Mouse (Mus musculus) induced T-regulatory cell, adult 2 months (primary cell): ENCODE results near the gene Rasl2-9.
"Not testable (repeated sequence)": the region's sequence is repeated elsewhere in the genome, so short reads cannot be mapped to it uniquely, and the experiment has no call there.

Experiments
- DNase-seq: peaks from one replicate; pipeline ENCODE4 v3.0.0-alpha.2; 2012; ENCODE audit warnings: low read depth

The Rasl2-9 gene

DNA sequence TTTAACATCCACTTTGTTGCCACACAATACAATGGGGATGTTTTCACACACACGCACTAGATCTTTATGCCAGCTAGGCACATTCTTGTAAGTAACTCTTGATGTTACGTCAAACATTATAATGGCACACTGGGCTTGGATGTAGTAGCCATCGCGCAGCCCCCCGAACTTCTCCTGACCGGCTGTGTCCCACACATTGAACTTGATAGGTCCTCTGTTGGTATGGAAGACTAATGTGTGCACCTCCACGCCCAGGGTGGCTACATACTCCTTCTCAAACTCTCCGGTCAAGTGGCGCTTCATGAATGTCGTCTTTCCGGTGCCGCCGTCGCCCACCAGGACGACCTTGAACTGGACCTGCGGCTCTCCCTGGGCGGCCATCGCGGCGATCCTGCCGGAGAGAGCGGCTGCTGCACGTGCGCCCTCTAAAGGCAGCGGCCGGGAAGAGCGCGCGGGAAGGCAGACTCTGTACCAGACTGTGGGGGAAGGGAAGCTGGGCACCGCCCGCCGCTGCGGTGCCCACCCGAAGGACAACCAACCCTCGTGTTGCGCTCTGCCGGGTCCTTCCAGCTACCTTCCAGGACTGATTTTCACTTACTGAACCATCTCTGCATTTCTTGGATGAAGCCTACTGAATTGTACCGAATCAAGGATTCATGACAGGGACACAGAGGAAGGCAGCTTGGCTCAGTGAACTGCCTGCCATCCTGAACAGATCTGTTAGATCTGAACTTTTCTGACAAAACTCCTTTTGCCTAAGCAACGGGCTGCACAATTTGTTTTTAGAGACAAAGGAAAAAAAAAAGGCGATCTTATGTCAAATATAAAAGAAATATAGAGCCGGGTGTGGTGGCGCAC lies at the start of gene Rasl2-9:
Rasl2-9 (minus strand) TSS at position 402 of the 858 bp plus-strand sequence.
- DNase-seq = peak; percentile 55

DNA sequence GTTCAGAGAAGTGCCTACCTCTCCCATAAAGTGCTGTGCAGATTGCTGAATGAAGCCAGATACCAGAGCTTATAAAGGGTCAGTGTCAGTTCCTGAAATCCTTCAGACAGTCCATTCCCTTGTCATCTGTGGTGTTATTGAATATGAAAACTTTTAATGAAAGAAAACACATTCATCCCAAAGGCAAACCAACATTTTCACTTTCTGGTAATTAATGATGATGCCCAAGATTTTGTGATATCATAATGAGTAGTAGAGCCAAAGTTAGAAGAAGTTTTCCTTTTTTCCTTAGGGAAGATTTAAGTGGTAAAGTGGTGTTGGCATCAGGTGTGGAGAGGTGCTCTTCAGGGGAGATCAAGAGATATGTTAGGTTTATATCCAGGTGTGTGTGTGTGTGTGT lies 23.8 kb upstream of the Rasl2-9 start, which contains the start of gene Vmn1r55:
Vmn1r55 (minus strand) TSS at position 101 of the 400 bp plus-strand sequence.
- not testable (repeated sequence) for DNase-seq

DNA sequence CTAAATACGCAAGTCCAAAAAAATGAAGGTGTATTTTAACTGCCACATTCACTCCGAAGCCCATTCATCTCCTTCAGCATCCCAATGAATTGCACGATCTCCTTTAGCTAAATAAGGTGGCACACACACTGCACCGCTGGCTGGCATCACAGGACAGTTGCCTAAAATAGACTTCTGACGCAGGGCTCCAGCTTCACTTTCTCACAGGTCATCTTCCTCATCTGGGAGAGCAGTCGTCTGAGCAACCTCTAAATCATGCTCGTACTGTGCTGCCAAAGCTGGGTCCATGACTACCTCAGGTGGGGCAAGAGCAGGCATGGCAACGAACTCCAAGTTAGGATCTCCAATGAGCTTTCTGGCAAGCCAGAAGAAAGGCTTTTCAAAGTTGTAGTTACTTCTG lies 672 bp downstream of the Rasl2-9 start:
- DNase-seq = no peak

DNA sequence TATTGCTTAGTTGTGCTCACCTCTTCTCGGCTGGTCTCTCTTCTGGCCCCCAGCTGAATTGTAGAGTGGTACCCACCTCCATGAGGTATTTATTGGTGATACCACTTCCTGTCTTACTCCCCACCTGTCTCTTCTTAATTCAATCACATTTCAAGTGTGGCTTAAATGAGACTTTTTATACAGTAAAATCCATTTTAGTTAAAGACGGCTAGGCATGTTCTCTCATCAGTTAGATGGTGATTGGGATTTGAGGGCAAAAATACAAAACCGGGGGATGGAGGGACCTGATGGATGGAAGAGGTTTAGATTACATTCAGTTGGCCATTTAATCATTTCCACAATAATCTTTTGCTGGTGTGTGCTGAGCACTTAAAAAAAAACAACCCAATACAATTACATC lies 8.9 kb downstream of the Rasl2-9 start, which contains the start of gene Rfpl4:
Rfpl4 (minus strand) TSS at position 101 of the 400 bp plus-strand sequence.
- DNase-seq = no peak

DNA sequence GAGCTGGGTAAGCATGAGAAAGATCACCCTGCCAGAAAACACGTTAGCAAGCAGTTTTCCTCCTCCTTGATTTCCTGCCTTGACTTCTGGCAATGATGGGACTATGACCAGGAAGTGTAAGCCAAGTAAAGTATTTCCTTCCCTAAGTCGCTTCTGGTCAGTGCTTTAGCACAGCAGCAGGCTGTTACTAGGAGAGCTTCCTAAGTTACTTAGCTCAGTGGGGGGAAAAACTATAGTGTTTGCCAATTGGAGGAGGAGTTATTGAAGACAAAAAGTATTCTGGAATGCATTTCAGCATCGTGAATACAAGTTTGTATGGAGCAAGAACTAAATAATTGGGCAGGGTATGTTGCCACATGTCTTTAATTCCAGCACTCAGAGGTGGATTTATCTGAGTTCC lies 13.0 kb downstream of the Rasl2-9 start:
- no peak for DNase-seq

DNA sequence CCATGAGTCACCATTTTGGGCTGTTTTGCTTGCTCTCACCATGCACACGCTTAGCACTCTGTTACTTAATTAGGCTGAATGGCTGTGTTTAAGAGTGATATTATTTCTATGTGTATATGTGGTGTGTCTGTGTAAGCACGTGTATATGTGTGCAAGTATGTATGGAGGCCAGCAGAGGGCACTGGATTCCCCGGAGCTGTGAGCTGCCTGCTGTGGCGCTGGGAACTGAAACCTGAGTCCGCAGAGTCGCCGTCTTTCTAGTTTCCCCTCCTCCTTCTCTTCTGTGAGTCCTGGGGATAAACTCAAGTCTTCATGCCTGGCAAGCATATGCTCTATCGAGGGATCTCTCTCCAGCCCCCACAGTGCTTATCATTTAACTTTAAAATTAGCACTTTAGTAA lies 16.4 kb downstream of the Rasl2-9 start:
- DNase-seq = no peak

DNA sequence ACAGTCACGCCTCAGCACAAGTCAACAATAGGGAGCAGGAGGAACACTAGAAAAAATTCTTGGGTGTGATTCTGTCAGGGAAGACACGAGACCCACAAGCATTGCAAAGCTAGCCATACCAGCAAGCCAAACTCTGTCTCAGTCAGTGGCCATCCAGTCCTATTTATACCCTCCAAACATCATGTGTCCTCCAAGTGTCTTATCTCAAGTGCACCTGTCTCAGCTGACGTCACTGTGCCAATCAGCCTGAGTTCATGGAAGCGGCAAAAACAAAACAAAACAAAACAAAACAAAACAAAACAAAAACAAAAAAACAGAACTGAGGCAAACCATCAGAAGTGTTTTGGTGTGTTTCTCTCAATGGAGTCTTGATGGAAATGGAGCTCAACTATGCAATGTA lies 17.5 kb downstream of the Rasl2-9 start:
- DNase-seq = no peak

DNA sequence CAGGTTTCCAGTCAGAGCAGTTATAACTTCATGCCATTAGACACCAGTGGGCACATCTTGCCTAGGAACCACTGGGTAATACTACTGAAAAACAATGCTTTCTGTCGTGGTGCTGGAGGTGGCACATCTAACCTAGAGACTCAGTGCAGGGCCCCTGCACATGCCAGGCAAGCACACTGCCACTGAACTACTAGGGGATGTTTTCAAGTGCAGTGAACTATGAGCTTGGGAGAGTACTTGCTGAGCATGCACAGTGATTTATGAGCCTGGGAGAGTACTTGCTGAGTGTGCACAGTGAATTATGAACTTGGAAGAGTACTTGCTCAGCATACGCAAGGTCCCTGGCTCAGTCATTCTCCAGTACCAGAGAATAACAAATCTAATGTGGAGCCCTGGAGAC lies 23.2 kb downstream of the Rasl2-9 start:
- DNase-seq = no peak

DNA sequence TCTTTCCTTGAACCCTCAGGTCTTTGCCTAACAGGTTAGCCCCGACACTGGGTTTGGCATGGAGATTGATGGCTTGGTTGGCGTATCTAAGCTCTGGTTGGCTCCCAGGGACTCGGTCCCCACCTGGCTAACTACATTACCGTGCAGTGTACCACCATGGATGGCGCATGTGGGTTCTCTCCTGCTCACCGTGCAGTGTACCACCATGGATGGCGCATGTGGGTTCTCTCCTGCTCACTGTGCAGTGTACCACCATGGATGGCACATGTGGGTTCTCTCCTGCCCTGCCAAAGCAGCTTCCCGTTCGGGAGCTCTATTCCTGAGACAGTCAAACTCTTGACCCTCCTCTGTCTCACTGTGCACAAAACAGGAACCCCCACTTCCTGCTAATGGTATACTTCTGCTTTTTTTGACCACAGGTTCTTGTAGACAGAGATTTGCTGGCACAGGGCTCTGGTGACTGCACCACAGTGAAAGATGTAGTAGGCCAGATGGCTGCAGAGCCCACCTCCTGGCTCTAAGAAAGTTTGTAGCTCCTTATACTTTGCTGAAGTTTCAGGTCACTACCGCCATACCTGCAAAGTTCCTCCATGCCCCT lies 24.6 kb downstream of the Rasl2-9 start:
- no peak for DNase-seq

DNA sequence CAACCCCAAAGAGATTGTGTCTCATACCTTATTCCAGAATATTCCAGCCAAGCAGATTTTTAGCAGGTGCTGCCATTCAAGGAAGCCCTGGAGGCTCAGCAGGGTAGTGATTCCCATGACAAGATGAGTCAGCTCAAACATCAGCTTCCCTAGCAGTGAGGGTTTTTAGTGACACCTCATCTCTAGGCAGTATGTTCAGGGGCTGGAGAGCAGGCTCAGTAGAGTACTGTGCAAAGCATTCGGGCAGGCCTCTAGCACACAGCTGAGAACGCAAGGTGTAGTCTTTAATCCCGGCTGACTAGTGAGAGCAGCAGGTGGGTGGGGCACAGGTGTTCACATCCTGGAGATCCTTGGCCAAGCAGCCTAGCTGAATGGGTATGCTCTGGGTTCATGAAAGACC lies 26.0 kb downstream of the Rasl2-9 start:
- no peak for DNase-seq

DNA sequence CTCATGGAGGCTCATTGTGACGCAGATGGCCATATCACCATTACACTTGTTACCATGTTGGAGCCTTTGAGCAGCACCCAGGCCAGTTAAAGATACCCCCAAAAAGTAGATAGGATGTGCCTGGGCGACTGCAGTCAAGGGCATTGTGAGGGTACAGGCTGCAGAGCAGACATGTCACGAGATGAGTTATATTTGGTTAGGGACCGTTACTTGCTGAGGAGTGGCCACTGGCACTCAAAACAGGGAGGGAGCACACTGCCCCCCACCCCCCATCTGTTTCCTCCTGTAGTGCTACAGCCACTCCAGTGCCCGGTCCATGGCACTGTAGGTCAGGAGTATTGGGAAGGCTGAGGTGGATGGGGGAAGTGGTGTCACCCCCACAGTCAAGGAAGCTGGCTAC lies 27.0 kb downstream of the Rasl2-9 start:
- no peak for DNase-seq

DNA sequence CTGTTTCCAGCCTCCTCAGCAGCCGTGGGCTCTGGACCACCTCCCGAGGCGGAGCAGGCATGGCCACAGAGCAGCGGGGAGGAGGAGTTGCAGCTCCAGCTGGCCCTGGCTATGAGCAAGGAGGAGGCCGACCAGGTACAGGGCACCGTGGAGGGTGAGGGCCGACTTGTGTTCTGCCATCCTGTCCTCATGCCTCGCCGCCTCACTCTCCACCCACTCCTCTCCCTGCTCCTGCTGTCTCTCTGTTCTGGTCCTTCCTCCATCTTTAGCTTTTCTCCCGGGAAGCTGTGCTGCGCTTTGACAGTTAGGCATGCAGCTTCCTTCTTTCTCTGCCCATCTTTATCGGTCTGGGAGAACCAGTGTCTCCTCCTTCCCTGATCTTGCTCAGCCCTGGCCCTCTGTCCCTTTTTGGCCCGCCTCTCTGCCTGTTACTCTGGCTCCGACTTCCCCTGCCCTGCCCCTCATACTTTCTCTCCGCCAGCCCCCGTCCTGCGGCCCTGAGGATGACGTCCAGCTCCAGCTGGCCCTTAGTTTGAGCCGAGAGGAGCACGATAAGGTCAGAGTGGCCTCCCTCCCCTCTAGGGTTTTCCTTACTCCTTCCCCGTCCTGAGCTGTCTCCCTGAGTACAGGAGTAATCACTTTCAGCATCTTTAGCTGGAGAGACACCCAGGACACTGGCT lies 32.8 kb downstream of the Rasl2-9 start:
- no peak for DNase-seq

DNA sequence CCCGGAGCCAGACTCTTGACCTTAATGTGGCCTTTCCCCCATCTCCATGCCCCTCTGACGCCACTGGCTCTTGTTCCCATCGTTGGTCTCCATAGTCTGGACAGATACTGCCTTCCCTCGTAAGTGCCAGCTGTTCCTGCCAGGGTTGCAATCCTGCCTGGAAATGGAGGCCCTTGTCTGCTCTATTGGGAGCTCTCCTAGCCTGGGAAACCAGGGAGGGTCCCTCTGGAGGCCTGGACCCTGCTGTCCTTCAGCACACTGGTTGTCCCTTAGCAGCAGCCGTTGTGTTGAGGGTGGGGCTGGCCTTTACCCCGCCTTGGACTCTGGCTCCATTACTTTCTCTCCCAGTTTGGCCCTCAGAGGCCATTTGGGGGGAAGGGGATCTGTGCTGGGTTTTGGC lies 33.4 kb downstream of the Rasl2-9 start:
- DNase-seq = no peak

DNA sequence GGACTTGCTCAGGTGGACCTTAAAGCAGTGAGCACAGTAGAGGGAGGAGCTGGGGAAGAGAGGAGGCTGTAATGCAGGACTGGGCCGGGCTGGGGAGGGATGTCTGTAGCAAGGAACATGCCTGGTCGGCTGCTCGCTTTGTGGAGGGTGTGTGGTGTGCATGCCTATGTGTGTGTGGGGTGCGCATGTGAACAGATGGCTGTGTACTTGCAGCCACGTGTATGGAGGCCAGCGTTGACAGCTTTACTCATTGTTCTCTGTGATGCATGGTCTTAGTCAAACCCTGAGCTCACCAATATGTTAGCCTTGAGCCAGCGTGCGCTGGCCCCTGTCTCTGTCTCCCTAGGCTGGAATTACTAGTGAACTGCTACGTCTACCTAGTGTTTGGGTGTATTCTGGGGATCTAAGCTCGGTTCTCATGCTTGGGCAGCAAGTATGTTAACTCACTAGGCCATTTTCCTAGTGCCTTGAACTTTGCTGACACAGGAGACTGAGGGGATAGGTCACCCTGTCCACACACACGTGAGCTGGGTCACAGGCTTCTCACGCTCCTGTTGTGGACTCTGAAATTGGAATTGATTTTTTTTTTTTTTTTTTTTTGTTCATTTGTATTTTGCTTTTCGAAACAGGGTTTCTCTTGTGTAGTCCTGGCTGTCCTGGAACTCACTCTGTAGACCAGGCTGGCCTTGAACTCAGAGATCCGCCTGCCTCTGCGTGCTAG lies 34.6 kb downstream of the Rasl2-9 start:
- no peak for DNase-seq

DNA sequence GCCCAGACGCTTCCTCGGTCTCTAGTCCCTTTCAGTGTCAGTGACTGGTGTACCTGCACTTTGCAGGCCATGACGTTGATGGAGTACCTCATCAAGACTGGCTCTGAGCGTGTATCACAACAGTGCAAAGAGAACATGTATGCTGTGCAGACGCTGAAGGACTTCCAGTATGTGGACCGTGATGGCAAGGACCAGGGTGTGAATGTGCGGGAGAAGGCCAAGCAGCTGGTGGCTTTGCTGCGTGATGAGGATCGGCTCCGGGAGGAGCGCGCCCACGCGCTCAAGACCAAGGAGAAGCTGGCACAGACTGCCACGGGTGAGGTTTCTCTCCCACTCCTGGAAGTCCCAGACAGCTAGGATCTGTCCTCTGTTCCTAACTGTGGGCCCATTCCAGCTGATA lies 35.9 kb downstream of the Rasl2-9 start:
- DNase-seq = no peak

DNA sequence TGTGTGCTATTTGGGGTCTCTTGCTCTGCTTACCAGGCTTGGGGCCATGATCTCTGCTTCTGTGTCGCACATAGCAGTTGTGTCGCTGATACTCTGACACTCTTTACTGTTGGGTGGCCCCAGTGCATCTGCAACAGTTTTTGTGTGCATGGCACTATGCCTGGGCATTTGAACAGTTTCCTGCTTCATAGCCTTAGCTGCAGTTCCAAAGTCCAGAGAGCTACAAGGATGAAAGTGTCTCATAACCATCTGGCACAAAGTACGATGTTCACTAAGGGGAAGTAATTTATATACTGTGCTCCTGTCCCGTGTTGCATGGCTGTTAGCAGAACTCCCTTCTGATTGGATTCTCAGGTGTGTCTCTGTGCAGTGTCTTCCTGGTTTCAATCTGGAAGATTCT lies 37.9 kb downstream of the Rasl2-9 start:
- DNase-seq = no peak

DNA sequence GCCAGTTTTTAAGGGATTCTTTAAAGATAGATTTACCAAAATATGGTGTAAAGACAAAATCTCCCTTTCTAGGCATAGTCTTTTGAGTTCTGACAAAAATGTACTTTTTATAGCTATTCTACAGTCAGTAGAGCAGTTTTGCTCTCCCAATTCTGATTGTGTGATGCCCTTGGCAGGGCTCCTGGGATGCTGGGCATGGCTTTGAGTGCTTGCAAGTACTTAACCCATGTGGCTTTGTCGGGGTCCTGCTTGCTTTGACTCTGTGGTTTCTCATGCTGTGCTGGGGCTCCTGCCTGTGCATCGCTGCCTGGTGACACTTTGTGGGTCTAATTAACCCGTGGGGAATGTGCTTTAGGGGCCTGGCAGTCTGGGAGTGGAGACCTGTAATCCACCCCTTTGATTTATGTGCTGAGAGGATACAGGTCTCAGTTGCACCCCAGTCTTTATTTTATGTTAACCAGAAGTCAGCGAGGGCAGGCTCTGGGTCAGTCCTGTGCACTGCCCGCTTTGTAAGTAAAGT lies 38.8 kb downstream of the Rasl2-9 start:
- no peak for DNase-seq

DNA sequence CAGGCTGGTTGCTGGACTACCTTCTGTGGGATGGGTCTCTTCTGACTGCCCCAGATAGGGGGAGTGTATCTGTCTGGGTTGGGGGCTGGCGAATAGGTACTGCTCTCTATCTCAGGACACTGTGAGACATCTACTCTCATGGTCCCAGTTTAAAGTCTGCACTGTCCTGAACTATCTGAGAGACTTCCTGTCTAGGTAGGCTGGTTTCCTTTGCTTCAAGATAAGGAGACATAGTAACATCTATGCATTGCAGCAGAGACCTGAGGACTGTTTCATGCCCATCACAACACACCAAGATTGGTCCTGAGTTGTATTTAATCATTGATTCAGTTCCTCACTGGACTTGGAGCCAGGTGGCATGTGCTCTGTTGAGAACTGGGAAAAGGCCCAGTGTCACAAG lies 40.2 kb downstream of the Rasl2-9 start:
- DNase-seq = no peak

DNA sequence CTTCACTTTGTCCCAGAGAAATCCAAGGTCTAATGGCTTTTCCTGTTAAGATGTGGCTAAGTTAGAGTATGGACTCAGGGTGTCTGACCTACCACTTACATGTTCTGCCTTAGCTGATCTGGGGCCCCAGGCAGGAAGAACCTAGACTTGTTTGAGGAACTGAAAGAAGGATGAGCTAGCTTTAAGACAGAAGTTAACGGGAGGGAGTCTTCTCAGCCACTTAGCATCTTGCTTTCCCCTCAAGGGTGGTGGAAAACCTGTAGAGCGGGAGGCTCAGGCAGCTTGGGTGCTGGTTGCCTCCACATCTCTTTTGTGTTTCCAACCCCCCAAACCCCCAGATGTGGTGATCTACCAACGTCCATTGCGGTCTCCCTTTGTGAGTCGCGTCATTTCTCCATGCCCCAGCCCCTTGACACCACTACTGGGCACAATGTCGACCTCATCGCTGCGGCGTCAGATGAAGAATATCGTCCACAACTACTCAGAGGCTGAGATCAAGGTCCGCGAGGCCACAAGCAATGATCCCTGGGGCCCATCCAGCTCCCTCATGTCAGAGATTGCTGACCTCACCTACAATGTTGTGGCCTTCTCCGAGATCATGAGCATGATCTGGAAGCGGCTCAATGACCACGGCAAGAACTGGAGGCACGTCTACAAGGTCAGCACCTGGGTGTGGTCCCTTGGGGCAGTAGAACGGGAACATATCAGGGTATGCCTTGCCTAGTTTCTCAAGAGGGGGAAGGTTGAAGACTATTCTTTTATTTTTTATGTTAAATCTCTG lies 42.2 kb downstream of the Rasl2-9 start:
- DNase-seq = no peak

DNA sequence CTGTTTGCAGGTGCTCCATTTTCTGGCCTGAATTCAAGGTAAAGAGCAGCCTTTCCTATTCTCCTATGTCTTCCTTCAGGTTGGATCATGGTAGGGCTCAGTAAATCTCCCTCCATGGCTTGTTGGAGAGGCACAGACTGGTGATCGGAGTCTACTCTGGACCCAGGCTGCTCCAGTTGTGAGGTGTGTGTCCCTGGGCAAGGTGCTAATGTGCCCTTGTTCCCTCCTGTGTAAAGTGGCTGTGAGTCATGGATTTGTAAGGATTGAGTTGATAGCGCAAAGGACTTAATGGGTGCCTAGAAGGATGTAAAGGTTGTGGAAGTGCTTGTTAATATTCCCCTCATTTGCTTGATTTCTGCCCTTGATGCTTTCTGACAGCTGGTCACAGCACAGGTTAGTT lies 43.8 kb downstream of the Rasl2-9 start:
- no peak for DNase-seq

DNA sequence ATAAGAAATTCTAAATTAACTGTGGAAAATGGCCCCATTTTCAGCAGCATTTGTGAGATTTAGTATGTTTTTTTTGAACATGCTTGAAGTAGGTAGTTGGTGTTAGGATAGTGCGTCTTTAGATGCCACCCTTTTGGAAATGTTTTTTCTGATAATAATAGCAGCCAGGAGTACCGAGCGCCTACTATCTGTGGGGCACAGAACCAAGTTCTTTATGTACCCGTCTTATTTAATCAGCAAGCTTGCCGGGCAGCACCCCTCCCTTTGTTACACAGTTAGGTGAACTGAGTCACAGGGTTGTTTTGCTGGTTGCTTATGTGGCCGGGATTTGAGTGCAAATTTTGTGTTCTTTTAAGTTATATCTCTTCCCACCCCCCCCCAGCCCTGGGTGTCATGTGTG lies 44.5 kb downstream of the Rasl2-9 start:
- DNase-seq = no peak
